Mouse (Mus musculus) limb, embryonic 14.5 days (tissue): ENCODE measurements around the gene Ncam1. TPM values are rescaled to one million over a fixed set of nuclear protein-coding genes. Genes with fewer than 3 reads are reported as not detected.

Experiments used
- ATAC-seq: fragments of 200-750 bp; cut with Nextera tagmentation; 2 replicates; pipeline ENCODE4 v1.8.0; 2017; ENCODE audit warnings: low read depth, moderate number of reproducible peaks, moderate TSS enrichment; ENCODE audit not compliant: low FRiP score
- DNase-seq: peaks from one replicate; pipeline ENCODE4 v3.0.0-alpha.2; 2015; ENCODE audit warnings: low spot score
- H3K27ac ChIP-seq: fragments of 300-500 bp; sonication (generic); replicated peaks from 2 replicates; pipeline ENCODE4 v1.5.1; 2014; ENCODE audit warnings: low read depth, mild to moderate bottlenecking, low read length, moderate library complexity, mixed read lengths
- H3K27me3 ChIP-seq: fragments of 300-500 bp; sonication (generic); 2 replicates; pipeline ENCODE4 v1.6.1; 2014; ENCODE audit warnings: low read length, mixed read lengths; ENCODE audit not compliant: control insufficient read depth, insufficient read depth
- H3K36me3 ChIP-seq: fragments of 300-500 bp; sonication (generic); 2 replicates; pipeline ENCODE4 v1.6.1; 2014; ENCODE audit warnings: mild to moderate bottlenecking, low read length, moderate library complexity, mixed read lengths; ENCODE audit not compliant: control insufficient read depth, insufficient read depth
- H3K4me1 ChIP-seq: fragments of 300-500 bp; sonication (generic); 2 replicates; pipeline ENCODE4 v1.6.1; 2014; ENCODE audit warnings: antibody characterized with exemption, low read length, mixed read lengths; ENCODE audit not compliant: control insufficient read depth, insufficient read depth
- H3K4me2 ChIP-seq: fragments of 300-500 bp; sonication (generic); replicated peaks from 2 replicates; pipeline ENCODE4 v1.6.1; 2014; ENCODE audit warnings: low read depth, mild to moderate bottlenecking, low read length, moderate library complexity; ENCODE audit not compliant: severe bottlenecking
- H3K4me3 ChIP-seq: fragments of 300-500 bp; sonication (generic); replicated peaks from 2 replicates; pipeline ENCODE4 v1.5.1; 2014; ENCODE audit warnings: low read length
- H3K9ac ChIP-seq: fragments of 300-500 bp; sonication (generic); 2 replicates; pipeline ENCODE4 v1.6.1; 2014; ENCODE audit warnings: mild to moderate bottlenecking, low read depth, low read length, moderate library complexity; ENCODE audit not compliant: severe bottlenecking
- H3K9me3 ChIP-seq: fragments of 300-500 bp; sonication (generic); 2 replicates; pipeline ENCODE4 v1.6.1; 2016; ENCODE audit warnings: low read length; ENCODE audit not compliant: control insufficient read depth
- POLR2A ChIP-seq: fragments of 200-500 bp; IDR thresholded peaks from 2 replicates; pipeline ENCODE4 v1.8.0; 2012; ENCODE audit warnings: inconsistent platforms, mild to moderate bottlenecking, moderate library complexity, borderline replicate concordance; ENCODE audit not compliant: insufficient read depth, insufficient read length; ENCODE audit errors: extremely low read depth
- WGBS: fragments of 180-500 bp; shearing (Covaris S2); extraction: QIAGEN DNeasy Blood & Tissue Kit; methylation state at CpG from one replicate; pipeline ENCODE4 v1.1.7; 2014; 5-methylcytosine and 5-hydroxymethylcytosine counted together
- polyA plus RNA-seq, 2 experiments: library from polyadenylated mRNA; depleted of rRNA in 1 of 2; stranded (reverse) in 1 of 2; unstranded in 1 of 2; fragments of >200 nt; fragmentation: Nextera tagmentation in 1 of 2; extraction: Ambion mirVana in 1 of 2; gene quantifications; 2 replicates each; pipeline versions ENCODE4 v1.2.1 to v1.2.3; 2012 to 2014

The Ncam1 gene
- polyA plus RNA-seq, 2 experiments: 31.1 to 62.5 TPM

DNA sequence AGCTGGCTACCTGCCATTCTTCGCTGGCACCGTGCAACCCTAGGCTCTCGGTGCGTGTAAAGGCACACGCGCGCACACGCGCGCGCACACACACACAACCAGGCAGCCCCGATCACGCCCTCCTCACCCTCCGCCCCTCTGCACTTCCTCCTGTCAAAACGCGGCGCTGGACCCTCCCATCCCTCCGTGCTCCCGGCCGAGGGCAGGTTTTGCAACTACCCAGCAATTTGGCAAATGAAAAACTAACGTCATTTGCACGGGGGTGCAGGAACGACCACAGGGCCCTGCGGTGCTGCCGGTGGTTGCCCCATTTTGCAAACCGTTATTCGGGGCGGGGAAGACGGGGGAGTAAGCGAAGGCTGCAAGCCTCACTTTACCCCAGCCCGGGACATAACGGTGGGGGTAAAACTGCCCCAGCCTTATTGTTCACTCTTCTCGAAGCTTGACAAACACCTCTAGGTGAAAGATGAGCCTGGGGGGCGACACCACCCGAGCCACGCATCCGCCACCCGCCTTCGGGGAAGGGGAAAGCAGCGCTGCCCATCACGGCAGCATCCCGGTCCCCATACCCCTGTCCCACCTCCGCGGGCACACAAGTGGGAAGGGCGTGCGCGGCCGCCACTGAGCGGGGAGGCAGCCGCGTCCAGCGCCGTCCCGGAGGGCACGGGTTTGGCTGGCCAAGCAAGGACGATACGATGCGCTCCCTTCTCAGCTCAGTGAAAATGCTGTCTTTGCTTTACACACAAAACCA, 729 bp downstream of the Ncam1 start:
- Histone ChIP-seq H3K9me3 (no peaks in the 10 kb centered on the region), H3K27ac (peak overlapping the region; percentile 61), H3K4me1 (peaks cover 15% of the 10 kb centered on the region; the same call in 1 of the 2 replicates), H3K27me3 (no peaks in the 10 kb centered on the region), H3K36me3 (no peaks in the 10 kb centered on the region), H3K4me3 (peak overlapping the region; percentile 81), H3K9ac (peak overlapping the region; percentile 71), H3K4me2 (peak overlapping the region; percentile 95)
- peak; percentile 58 for ATAC-seq
- TF ChIP-seq POLR2A: no peak
- under 1% methylated on average over 55 of the region's 58 CpGs for WGBS
- peak; percentile 68 for DNase-seq

DNA sequence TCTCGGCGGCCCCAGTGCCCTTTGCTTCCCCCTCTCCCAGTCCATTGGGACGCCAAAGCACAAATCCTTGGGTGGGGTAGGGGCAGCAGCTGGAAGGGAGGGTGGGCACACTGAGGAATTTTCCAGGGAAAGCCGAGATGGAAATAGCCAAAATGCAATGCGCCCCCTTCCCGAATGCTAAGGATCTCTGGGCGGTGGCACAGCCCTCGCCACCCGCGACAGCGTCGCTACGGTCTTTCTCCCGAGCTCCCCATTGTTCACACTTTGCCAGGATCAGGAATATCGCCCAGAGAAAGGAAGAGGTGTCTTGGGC, 1.3 kb downstream of the Ncam1 start:
- H3K27ac ChIP-seq: peak overlapping the region; percentile 55; the same call in 1 of the 2 replicates
- TF ChIP-seq POLR2A: no peak
- ATAC-seq: peak; percentile 13
- peak overlapping the region; percentile 71 for H3K9ac ChIP-seq
- no peaks in the 10 kb centered on the region for H3K9me3 ChIP-seq
- H3K36me3 ChIP-seq: no peaks in the 10 kb centered on the region
- H3K4me3 ChIP-seq: peak overlapping the region; percentile 81
- no peak for DNase-seq
- 0% methylated on average over 14 of the region's 15 CpGs for WGBS
- H3K4me1 ChIP-seq: peaks cover 16% of the 10 kb centered on the region; the same call in 1 of the 2 replicates
- H3K27me3 ChIP-seq: no peaks in the 10 kb centered on the region
- H3K4me2 ChIP-seq: peak overlapping the region; percentile 95

DNA sequence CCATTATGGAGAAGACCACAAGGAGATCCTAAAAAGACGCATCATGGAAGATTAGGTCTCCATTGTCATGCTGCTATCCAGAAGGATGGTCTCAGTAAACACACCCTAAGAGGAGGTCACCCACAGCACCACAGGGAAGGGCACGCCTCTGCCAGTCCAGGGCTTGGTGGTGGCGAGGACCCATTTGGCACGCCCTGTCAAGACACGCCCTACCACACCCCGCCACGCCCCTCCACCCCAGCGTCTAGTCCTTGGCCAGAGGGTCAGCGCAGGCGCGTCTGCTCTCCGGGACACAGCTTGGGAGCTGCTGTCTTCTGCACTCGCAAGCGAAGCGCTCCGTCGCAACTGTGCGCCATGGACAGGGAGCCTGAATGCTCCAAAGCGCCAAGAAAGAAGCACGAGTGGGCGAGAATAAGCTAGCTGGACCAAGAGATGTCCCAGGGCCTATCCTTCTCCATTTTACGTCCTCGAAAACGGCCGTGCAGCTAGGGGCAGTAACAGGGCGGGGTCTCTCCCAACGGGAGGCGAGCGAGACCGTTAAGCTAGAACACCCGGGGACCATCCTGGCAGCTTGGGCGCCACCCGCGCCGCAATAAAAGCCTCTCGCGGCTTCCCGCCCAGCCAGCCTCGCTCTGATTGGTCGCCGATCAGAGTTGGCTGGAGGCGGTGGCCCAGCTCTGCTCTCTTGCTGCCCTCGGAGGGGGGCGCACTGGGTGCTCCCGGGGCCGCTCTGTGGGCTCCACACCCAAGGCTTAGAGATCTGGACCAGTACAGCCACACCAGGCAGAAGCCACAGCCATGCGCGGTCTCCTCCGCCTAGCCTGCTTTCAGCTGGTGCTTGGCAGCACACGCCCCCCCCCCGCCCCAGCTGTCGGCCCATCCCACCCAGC, 1.9 kb downstream of the Ncam1 start:
- Histone ChIP-seq H3K4me3 (peak overlapping the region; percentile 81), H3K27ac (peak overlapping the region; percentile 55; the same call in 1 of the 2 replicates), H3K9me3 (no peaks in the 10 kb centered on the region), H3K4me1 (peaks cover 16% of the 10 kb centered on the region; the same call in 1 of the 2 replicates), H3K27me3 (no peaks in the 10 kb centered on the region), H3K9ac (peak overlapping the region; percentile 71), H3K4me2 (peak overlapping the region; percentile 95), H3K36me3 (no peaks in the 10 kb centered on the region)
- 2% methylated on average over 50 of the region's 52 CpGs for WGBS
- no peak for TF ChIP-seq POLR2A
- DNase-seq (peak; percentile 68), ATAC-seq (peak; percentile 32; the same call in 1 of the 2 replicates)

DNA sequence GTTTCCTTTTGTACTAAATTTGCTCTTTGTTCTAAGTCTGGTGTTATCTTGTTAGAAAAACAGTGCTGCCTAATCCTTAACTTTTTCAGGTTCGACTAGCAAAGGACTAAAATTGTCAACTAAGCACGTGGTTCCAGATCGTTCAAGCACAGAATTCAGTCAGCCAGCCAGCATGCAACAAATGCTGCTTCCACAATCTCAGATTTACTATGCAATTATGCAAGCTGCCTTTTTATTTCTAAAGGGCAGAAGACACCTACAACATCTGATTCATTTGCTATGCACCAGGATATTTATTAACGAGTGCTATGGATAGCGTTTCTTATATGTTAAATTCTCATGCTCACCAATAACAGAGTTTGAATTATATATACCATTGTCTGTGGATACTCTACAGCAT, 2.8 kb downstream of the Ncam1 start:
- Histone ChIP-seq H3K36me3 (no peaks in the 10 kb centered on the region), H3K27me3 (no peaks in the 10 kb centered on the region), H3K9me3 (no peaks in the 10 kb centered on the region), H3K27ac (no peak overlapping the region), H3K4me3 (no peak overlapping the region), H3K9ac (no peak overlapping the region), H3K4me1 (peaks cover 16% of the 10 kb centered on the region; the same call in 1 of the 2 replicates), H3K4me2 (no peak overlapping the region; the same call in 1 of the 2 replicates)
- 58% methylated on average over 5 of the region's 5 CpGs for WGBS
- no peak for ATAC-seq
- DNase-seq: no peak
- TF ChIP-seq POLR2A: no peak

DNA sequence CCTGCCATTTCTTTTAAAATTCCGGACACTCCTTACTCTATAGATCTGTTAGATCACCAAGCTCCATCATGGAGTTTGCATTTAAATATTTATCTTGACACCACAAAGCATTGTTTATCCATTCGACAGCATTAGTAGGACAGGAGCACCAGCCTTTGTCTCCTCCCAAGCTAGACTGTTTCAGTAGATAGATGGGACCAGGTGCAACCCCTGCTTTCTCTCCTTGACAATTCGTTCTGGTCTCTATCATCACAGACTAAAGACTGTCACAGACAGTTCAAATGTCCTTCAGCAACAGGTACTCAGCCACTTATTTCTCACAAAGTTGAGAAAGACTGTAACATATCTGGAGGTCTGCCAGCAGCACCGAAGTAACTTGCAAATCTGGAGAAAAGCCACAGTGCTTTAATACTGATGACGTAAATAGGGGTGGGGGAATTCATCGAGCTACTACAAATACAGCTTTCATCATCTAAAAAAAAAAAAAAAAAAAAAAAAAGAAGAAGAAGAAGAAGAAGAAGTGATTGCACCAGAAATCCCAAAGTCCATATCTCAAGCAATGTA, 4.7 kb downstream of the Ncam1 start:
- no peaks in the 10 kb centered on the region for H3K27me3 ChIP-seq
- ATAC-seq (no peak), DNase-seq (peak; percentile 49)
- H3K9ac ChIP-seq: no peak overlapping the region
- TF ChIP-seq POLR2A: no peak
- 41% methylated on average over 6 of the region's 6 CpGs for WGBS
- no peak overlapping the region for H3K27ac ChIP-seq
- peaks cover 16% of the 10 kb centered on the region; the same call in 1 of the 2 replicates for H3K4me1 ChIP-seq
- no peaks in the 10 kb centered on the region for H3K36me3 ChIP-seq
- no peak overlapping the region for H3K4me2 ChIP-seq
- no peak overlapping the region for H3K4me3 ChIP-seq
- H3K9me3 ChIP-seq: no peaks in the 10 kb centered on the region
